Mouse (Mus musculus): ENCODE measurements around the gene Nck2. TPM values are rescaled to one million over a fixed set of nuclear protein-coding genes. Genes with fewer than 3 reads are reported as not detected.

Nck2 gene
- polyA plus RNA-seq, 1 experiment from 2014 or later = 28.8 TPM

DNA sequence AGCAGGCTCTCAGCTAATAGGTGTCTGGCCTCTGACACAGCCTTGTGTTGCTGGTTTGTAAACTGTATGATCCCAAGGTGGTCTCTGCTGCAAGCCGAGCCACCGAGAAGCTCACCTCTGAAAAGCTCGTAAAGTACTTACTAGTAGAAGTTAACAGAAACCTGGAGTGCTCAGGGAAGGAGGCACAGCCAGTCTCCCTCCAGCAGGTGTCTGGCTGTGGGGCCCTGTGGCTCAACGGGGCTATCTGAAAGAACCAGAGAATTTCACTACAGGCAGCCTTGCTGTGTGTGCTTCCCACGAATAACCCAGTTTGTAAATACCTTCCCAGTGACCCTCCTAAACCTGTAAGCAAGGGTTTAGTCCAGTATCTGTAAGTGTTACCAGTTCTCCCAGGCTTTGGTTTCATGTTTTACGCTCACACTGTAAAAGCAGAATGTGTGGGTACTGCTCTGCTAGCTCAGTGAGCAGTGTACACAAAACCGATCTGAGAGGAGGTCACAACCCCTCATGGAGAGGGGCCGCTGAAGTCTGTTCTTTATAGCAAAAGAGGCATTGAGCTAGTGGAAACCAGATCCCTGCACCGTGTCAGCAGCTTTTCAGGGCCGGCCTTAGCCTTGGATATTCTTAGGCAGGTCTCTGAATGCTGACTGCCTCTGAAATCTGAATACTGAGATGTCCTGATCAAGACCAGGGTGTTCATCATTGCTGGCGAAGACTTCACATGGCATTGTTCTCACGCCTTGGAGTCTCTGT is 111.0 kb downstream of the Nck2 start:
- Histone ChIP-seq H3K9me3 (ENCODE audit: control insufficient read depth, low read length) (no peaks in the 10 kb centered on the region), H3K4me3 (ENCODE audit: control insufficient read depth in 1 of 2, insufficient read depth in 1 of 2, low read depth in 1 of 2, low read length in 2 of 2) (no peak overlapping the region), H3K9ac (ENCODE audit: low read length) (no peak overlapping the region), H3K27ac (replicated peaks in 1 of 2; ENCODE audit: control insufficient read depth in 1 of 2, insufficient read depth in 1 of 2, low read depth in 2 of 2, low read length in 2 of 2) (no peak overlapping the region; a peak in 2 of 4 replicates), H3K36me3 (ENCODE audit: control insufficient read depth, insufficient read depth, low read length) (peaks cover 9% of the 10 kb centered on the region), H3K27me3 (ENCODE audit: control insufficient read depth, insufficient read depth, low read length) (no peaks in the 10 kb centered on the region), H3K4me1 (ENCODE audit: control insufficient read depth in 2 of 2, insufficient read depth in 2 of 2, low read length in 2 of 2) (peaks cover 0 to 23% of the 10 kb centered on the region in 2 experiments; a peak in 3 of 4 replicates), H3K4me2 (ENCODE audit: low read length) (no peak overlapping the region)
- 48% methylated on average over 12 of the region's 12 CpGs for WGBS
- ATAC-seq (ENCODE audit: insufficient number of reproducible peaks, insufficient read depth, low FRiP score, low read depth) = no peak

DNA sequence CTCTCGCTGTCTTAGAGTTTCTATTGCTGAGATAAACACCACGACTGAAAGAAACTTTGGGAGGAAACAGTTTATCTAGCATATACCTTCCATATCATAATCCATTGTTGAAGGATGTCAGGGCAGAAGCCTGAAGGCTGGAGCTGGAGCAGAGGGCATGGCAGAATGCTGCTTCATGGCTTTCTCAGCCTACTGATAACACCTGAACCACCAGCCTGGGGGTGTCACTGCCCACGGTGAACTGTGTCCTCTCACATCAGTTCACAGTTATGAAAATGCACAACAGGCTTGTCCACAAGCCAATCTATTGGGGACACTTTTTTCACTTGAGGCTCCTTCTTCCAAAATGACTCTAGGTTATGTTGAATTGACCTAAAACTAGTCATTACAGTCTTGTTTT is 114.0 kb downstream of the Nck2 start:
- WGBS = 63% methylated on average over 3 of the region's 3 CpGs
- H3K4me2 ChIP-seq (ENCODE audit: low read length) = no peak overlapping the region
- no peaks in the 10 kb centered on the region for H3K9me3 ChIP-seq (ENCODE audit: control insufficient read depth, low read length)
- H3K4me3 ChIP-seq (ENCODE audit: control insufficient read depth in 1 of 2, insufficient read depth in 1 of 2, low read depth in 1 of 2, low read length in 2 of 2) = no peak overlapping the region
- H3K27ac ChIP-seq (replicated peaks in 1 of 2; ENCODE audit: control insufficient read depth in 1 of 2, insufficient read depth in 1 of 2, low read depth in 2 of 2, low read length in 2 of 2) = no peak overlapping the region
- peaks cover 0 to 23% of the 10 kb centered on the region in 2 experiments; a peak in 3 of 4 replicates for H3K4me1 ChIP-seq (ENCODE audit: control insufficient read depth in 2 of 2, insufficient read depth in 2 of 2, low read length in 2 of 2)
- peaks cover 9% of the 10 kb centered on the region for H3K36me3 ChIP-seq (ENCODE audit: control insufficient read depth, insufficient read depth, low read length)
- no peaks in the 10 kb centered on the region for H3K27me3 ChIP-seq (ENCODE audit: control insufficient read depth, insufficient read depth, low read length)
- no peak for ATAC-seq (ENCODE audit: insufficient number of reproducible peaks, insufficient read depth, low FRiP score, low read depth)
- H3K9ac ChIP-seq (ENCODE audit: low read length) = no peak overlapping the region

- H3K27me3 ChIP-seq (ENCODE audit: control insufficient read depth, insufficient read depth, low read length) = no peaks in the 10 kb centered on the region
- H3K9ac ChIP-seq (ENCODE audit: low read length) = no peak overlapping the region
- peaks cover 0 to 22% of the 10 kb centered on the region in 2 experiments; a peak in 3 of 4 replicates for H3K4me1 ChIP-seq (ENCODE audit: control insufficient read depth in 2 of 2, insufficient read depth in 2 of 2, low read length in 2 of 2)
- 88% methylated on average over 5 of the region's 5 CpGs for WGBS
- H3K4me2 ChIP-seq (ENCODE audit: low read length) = no peak overlapping the region
- H3K9me3 ChIP-seq (ENCODE audit: control insufficient read depth, low read length) = no peaks in the 10 kb centered on the region
- no peak overlapping the region for H3K4me3 ChIP-seq (ENCODE audit: control insufficient read depth in 1 of 2, insufficient read depth in 1 of 2, low read depth in 1 of 2, low read length in 2 of 2)
- H3K36me3 ChIP-seq (ENCODE audit: control insufficient read depth, insufficient read depth, low read length) = peaks cover 6% of the 10 kb centered on the region
- no peak overlapping the region for H3K27ac ChIP-seq (replicated peaks in 1 of 2; ENCODE audit: control insufficient read depth in 1 of 2, insufficient read depth in 1 of 2, low read depth in 2 of 2, low read length in 2 of 2)
- ATAC-seq (ENCODE audit: insufficient number of reproducible peaks, insufficient read depth, low FRiP score, low read depth) = no peak
These were observed 114.8 kb downstream of the Nck2 start for GRCm38 (mm10) chr1:43559043-43559692.

DNA sequence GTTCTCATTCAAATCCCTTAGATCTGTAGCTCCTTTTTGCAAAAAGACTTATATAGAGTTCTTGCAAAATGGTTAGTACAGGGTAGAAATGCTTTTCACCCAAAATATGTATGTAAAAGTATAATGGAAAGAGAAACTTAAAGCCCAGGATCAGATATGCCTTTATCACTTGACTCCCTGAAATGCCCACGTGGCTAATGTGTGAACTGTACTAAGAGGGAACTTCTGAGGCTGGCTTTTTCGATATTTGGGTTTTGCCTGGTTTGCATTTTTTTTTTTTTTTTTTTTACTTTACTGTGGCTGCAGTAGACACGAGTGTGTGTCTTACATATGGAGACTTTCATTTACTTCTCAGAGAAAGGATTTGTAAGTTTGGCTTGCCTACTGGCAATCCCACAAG is 116.7 kb downstream of the Nck2 start:
- H3K36me3 ChIP-seq (ENCODE audit: control insufficient read depth, insufficient read depth, low read length) = no peaks in the 10 kb centered on the region; the same call in 1 of the 2 replicates
- WGBS = 78% methylated on average over 3 of the region's 3 CpGs
- no peak overlapping the region for H3K27ac ChIP-seq (replicated peaks in 1 of 2; ENCODE audit: control insufficient read depth in 1 of 2, insufficient read depth in 1 of 2, low read depth in 2 of 2, low read length in 2 of 2)
- H3K4me3 ChIP-seq (ENCODE audit: control insufficient read depth in 1 of 2, insufficient read depth in 1 of 2, low read depth in 1 of 2, low read length in 2 of 2) = no peak overlapping the region
- H3K27me3 ChIP-seq (ENCODE audit: control insufficient read depth, insufficient read depth, low read length) = no peaks in the 10 kb centered on the region
- no peak overlapping the region for H3K4me2 ChIP-seq (ENCODE audit: low read length)
- H3K4me1 ChIP-seq (ENCODE audit: control insufficient read depth in 2 of 2, insufficient read depth in 2 of 2, low read length in 2 of 2) = peaks cover 0 to 4% of the 10 kb centered on the region in 2 experiments; a peak in 1 of 4 replicates
- ATAC-seq (ENCODE audit: insufficient number of reproducible peaks, insufficient read depth, low FRiP score, low read depth) = no peak
- no peaks in the 10 kb centered on the region for H3K9me3 ChIP-seq (ENCODE audit: control insufficient read depth, low read length)
- no peak overlapping the region for H3K9ac ChIP-seq (ENCODE audit: low read length)

GRCm38 (mm10) chr1:43562002-43562666 is 117.8 kb downstream of the Nck2 start:
- no peaks in the 10 kb centered on the region for H3K27me3 ChIP-seq (ENCODE audit: control insufficient read depth, insufficient read depth, low read length)
- H3K4me1 ChIP-seq (ENCODE audit: control insufficient read depth in 2 of 2, insufficient read depth in 2 of 2, low read length in 2 of 2) = no peaks in the 10 kb centered on the region; a peak in 1 of 4 replicates
- no peaks in the 10 kb centered on the region for H3K9me3 ChIP-seq (ENCODE audit: control insufficient read depth, low read length)
- no peak overlapping the region for H3K9ac ChIP-seq (ENCODE audit: low read length)
- ATAC-seq (ENCODE audit: insufficient number of reproducible peaks, insufficient read depth, low FRiP score, low read depth) = no peak
- H3K4me3 ChIP-seq (ENCODE audit: control insufficient read depth in 1 of 2, insufficient read depth in 1 of 2, low read depth in 1 of 2, low read length in 2 of 2) = no peak overlapping the region
- no peak overlapping the region for H3K27ac ChIP-seq (replicated peaks in 1 of 2; ENCODE audit: control insufficient read depth in 1 of 2, insufficient read depth in 1 of 2, low read depth in 2 of 2, low read length in 2 of 2)
- no peak overlapping the region for H3K4me2 ChIP-seq (ENCODE audit: low read length)
- 80% methylated on average over 13 of the region's 13 CpGs for WGBS
- H3K36me3 ChIP-seq (ENCODE audit: control insufficient read depth, insufficient read depth, low read length) = no peaks in the 10 kb centered on the region; the same call in 1 of the 2 replicates

DNA sequence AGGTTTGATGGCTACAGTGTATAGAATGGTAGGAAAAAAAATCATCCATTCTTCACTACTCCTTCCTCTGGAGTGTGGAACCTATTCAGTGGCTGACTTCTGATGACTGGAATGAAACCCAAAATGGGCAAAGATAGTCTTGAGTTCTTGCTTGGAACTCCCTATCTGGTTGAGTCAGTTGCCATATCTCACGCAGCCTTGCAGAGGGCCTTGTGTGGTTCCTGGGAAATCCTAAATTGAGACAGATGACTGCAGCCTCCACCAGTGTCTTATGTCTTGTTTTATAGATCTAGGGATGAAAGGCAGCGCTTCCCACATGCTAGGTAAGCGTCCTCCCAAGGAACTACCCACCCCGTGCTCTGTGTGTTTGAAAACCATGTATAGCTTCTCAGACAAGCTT is 120.9 kb downstream of the Nck2 start:
- peaks cover 11% of the 10 kb centered on the region for H3K36me3 ChIP-seq (ENCODE audit: control insufficient read depth, insufficient read depth, low read length)
- no peaks in the 10 kb centered on the region for H3K9me3 ChIP-seq (ENCODE audit: control insufficient read depth, low read length)
- WGBS = 94% methylated on average over 4 of the region's 4 CpGs
- no peak overlapping the region for H3K4me3 ChIP-seq (ENCODE audit: control insufficient read depth in 1 of 2, insufficient read depth in 1 of 2, low read depth in 1 of 2, low read length in 2 of 2)
- no peaks in the 10 kb centered on the region; a peak in 1 of 4 replicates for H3K4me1 ChIP-seq (ENCODE audit: control insufficient read depth in 2 of 2, insufficient read depth in 2 of 2, low read length in 2 of 2)
- no peak overlapping the region for H3K9ac ChIP-seq (ENCODE audit: low read length)
- H3K27me3 ChIP-seq (ENCODE audit: control insufficient read depth, insufficient read depth, low read length) = no peaks in the 10 kb centered on the region
- H3K4me2 ChIP-seq (ENCODE audit: low read length) = no peak overlapping the region
- H3K27ac ChIP-seq (replicated peaks in 1 of 2; ENCODE audit: control insufficient read depth in 1 of 2, insufficient read depth in 1 of 2, low read depth in 2 of 2, low read length in 2 of 2) = no peak overlapping the region
- no peak for ATAC-seq (ENCODE audit: insufficient number of reproducible peaks, insufficient read depth, low FRiP score, low read depth)

- H3K4me3 ChIP-seq (ENCODE audit: control insufficient read depth in 1 of 2, insufficient read depth in 1 of 2, low read depth in 1 of 2, low read length in 2 of 2) = no peak overlapping the region
- H3K36me3 ChIP-seq (ENCODE audit: control insufficient read depth, insufficient read depth, low read length) = peaks cover 21% of the 10 kb centered on the region
- no peak overlapping the region for H3K9ac ChIP-seq (ENCODE audit: low read length)
- H3K9me3 ChIP-seq (ENCODE audit: control insufficient read depth, low read length) = no peaks in the 10 kb centered on the region
- no peaks in the 10 kb centered on the region for H3K27me3 ChIP-seq (ENCODE audit: control insufficient read depth, insufficient read depth, low read length)
- H3K4me2 ChIP-seq (ENCODE audit: low read length) = no peak overlapping the region
- H3K4me1 ChIP-seq (ENCODE audit: control insufficient read depth in 2 of 2, insufficient read depth in 2 of 2, low read length in 2 of 2) = no peaks in the 10 kb centered on the region; a peak in 1 of 4 replicates
- 75% methylated on average over 8 of the region's 8 CpGs for WGBS
- no peak for ATAC-seq (ENCODE audit: insufficient number of reproducible peaks, insufficient read depth, low FRiP score, low read depth)
- no peak overlapping the region for H3K27ac ChIP-seq (replicated peaks in 1 of 2; ENCODE audit: control insufficient read depth in 1 of 2, insufficient read depth in 1 of 2, low read depth in 2 of 2, low read length in 2 of 2)
These were observed 122.4 kb downstream of the Nck2 start for GRCm38 (mm10) chr1:43566677-43567377.
